Mouse (Mus musculus) thymus, adult 2 months (tissue): ENCODE data around the gene Senp7.

Source experiments
- CTCF ChIP-seq: fragments of 200-500 bp; IDR thresholded peaks from 2 replicates; pipeline ENCODE4 v1.5.1; 2012; ENCODE audit warnings: mild to moderate bottlenecking, control low read depth, low read length, moderate library complexity, borderline replicate concordance; ENCODE audit not compliant: control insufficient read depth, poor library complexity, insufficient read depth; ENCODE audit errors: extremely low read depth
- POLR2A ChIP-seq: fragments of 200-500 bp; IDR thresholded peaks from 2 replicates; pipeline ENCODE4 v1.6.1; 2012; ENCODE audit warnings: mild to moderate bottlenecking, low read length, control low read depth, moderate library complexity; ENCODE audit not compliant: control insufficient read depth, poor library complexity, insufficient read depth; ENCODE audit errors: extremely low read depth

DNA sequence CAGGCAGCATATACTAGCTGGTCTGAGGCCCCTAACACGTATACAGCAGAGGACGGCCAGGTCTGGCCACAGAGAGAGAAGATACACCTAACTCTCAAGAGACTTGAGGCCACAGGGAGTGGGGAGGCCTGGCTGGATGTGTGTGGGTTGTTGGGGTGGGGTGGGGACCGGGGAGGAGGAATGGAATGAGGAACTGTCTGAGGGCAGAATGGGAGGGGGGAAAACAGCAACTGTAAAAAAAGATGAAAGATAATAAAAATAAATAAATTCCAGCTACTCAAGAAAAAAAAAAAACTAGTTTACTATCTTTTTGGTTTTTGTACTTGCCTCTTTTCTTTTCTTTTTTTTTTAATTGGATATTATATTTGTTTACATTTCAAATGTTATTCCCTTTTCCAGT is 91.8 kb downstream of the Senp7 start:
- TF ChIP-seq CTCF (no peak), POLR2A (no peak)
